Mouse (Mus musculus): ENCODE measurements around the gene Tubb3. TPM values are rescaled to one million over a fixed set of nuclear protein-coding genes. Genes with fewer than 3 reads are reported as not detected.

Tubb3 gene
- 0.23 and 0.75 TPM in 2 replicates for polyA plus RNA-seq (2015; fragmentation: Nextera tagmentation; extraction: Ambion mirVana)

DNA sequence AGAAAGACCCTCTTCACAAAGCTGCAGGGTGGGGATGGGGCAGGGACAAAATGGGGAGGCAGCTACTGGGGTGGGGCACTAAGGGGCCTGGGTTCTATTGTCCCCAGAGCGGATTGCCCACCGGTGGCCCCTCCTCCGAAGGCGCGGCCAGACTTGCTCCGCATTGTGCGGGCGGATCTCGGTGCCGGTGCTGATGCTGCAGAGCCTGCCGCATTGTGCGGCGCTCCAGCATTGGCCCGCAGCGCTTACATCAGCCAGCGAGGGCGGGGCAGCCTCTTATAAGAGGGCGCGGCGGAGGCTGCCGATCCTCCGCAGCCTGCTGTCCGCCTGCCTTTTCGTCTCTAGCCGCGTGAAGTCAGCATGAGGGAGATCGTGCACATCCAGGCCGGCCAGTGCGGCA is at the start of gene Tubb3:
Gene Tubb3, plus strand, starts transcription at position 179 of the 400 bp plus-strand sequence.
- H3K9ac ChIP-seq (ENCODE audit: low read depth, low read length), result no peak within 1 kb of the TSS
- no peak for TF ChIP-seq CTCF (IDR thresholded peaks at IDR 0.05; ENCODE audit: low read depth)
- H3K27ac ChIP-seq, result no peak within 1 kb of the TSS
- H3K27me3 ChIP-seq (ENCODE audit: insufficient read depth, low read length), result peaks cover 46% of the 10 kb centered on the region
- H3K36me3 ChIP-seq (ENCODE audit: insufficient read depth, low read length), result no peaks in the 10 kb centered on the region
- no peaks in the 10 kb centered on the region for H3K4me1 ChIP-seq (replicated peaks; ENCODE audit: insufficient read depth, low read length)
- no peaks in the 10 kb centered on the region for H3K9me3 ChIP-seq (replicated peaks; ENCODE audit: low read length)
- H3K4me3 ChIP-seq (replicated peaks; ENCODE audit: low read depth, low read length), result no peak within 1 kb of the TSS
- DNase-seq (ENCODE audit: low spot score) (peak; percentile 61), ATAC-seq (replicated peaks; ENCODE audit: low FRiP score, low read depth) (peak; percentile 30; the same call in 1 of the 2 replicates)
- WGBS, result 1% methylated on average over 26 of the region's 29 CpGs
- H3K4me2 ChIP-seq (ENCODE audit: low read length), result peak within 1 kb of the TSS; percentile 49

GRCm38 (mm10) chr8:123373403-123374238 is 37.6 kb upstream of the Tubb3 start, which contains the start of gene Tcf25:
Gene Tcf25 (plus strand): TSS chr8:123373753.
- Histone ChIP-seq H3K9ac (ENCODE audit: low read depth, low read length) (peak within 1 kb of the TSS; percentile 89), H3K4me1 (replicated peaks; ENCODE audit: insufficient read depth, low read length) (peaks cover 4% of the 10 kb centered on the region; the same call in 1 of the 2 replicates), H3K4me3 (replicated peaks; ENCODE audit: low read depth, low read length) (peak within 1 kb of the TSS; percentile 84), H3K27me3 (ENCODE audit: insufficient read depth, low read length) (no peaks in the 10 kb centered on the region), H3K36me3 (ENCODE audit: insufficient read depth, low read length) (no peaks in the 10 kb centered on the region), H3K9me3 (replicated peaks; ENCODE audit: low read length) (no peaks in the 10 kb centered on the region), H3K4me2 (ENCODE audit: low read length) (peak within 1 kb of the TSS; percentile 70), H3K27ac (peak within 1 kb of the TSS; percentile 98)
- ATAC-seq (replicated peaks; ENCODE audit: low FRiP score, low read depth) (peak; percentile 90), DNase-seq (ENCODE audit: low spot score) (peak; percentile 97)
- TF ChIP-seq CTCF (IDR thresholded peaks at IDR 0.05; ENCODE audit: low read depth), result peak; percentile 67
- under 1% methylated on average over 70 of the region's 75 CpGs for WGBS

GRCm38 (mm10) chr8:123374239-123374578 is 37.0 kb upstream of the Tubb3 start:
- Histone ChIP-seq H3K27me3 (ENCODE audit: insufficient read depth, low read length) (no peaks in the 10 kb centered on the region), H3K9me3 (replicated peaks; ENCODE audit: low read length) (no peaks in the 10 kb centered on the region), H3K9ac (ENCODE audit: low read depth, low read length) (peak overlapping the region; percentile 89), H3K4me3 (replicated peaks; ENCODE audit: low read depth, low read length) (peak overlapping the region; percentile 84), H3K36me3 (ENCODE audit: insufficient read depth, low read length) (no peaks in the 10 kb centered on the region), H3K27ac (peak overlapping the region; percentile 98), H3K4me2 (ENCODE audit: low read length) (peak overlapping the region; percentile 70), H3K4me1 (replicated peaks; ENCODE audit: insufficient read depth, low read length) (peaks cover 4% of the 10 kb centered on the region; the same call in 1 of the 2 replicates)
- DNase-seq (ENCODE audit: low spot score) (peak; percentile 95), ATAC-seq (replicated peaks; ENCODE audit: low FRiP score, low read depth) (peak; percentile 81)
- WGBS, result 0% methylated on average over 20 of the region's 20 CpGs
- TF ChIP-seq CTCF (IDR thresholded peaks at IDR 0.05; ENCODE audit: low read depth), result no peak

DNA sequence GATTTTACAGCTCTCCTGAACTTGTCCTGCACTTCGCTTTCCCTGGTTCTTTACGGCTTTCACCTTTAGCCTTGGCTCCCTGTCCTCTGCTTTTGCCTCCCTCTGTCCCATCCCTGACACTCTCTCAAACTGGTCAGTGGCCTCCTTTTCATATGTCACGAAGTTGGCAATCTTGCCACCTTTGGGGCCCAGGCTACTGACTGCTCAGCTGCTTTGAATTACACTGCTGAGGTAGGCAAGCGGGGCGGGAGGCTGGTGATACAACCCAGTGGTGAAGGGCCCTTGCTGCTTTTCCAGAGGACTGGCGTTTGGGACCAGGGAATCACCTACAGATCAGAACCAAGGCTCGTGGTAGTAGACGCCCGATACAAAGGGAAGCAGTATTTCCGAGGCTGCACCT is 35.5 kb upstream of the Tubb3 start:
- Histone ChIP-seq H3K4me3 (replicated peaks; ENCODE audit: low read depth, low read length) (no peak overlapping the region), H3K4me1 (replicated peaks; ENCODE audit: insufficient read depth, low read length) (peaks cover 4% of the 10 kb centered on the region; the same call in 1 of the 2 replicates), H3K9ac (ENCODE audit: low read depth, low read length) (no peak overlapping the region), H3K27me3 (ENCODE audit: insufficient read depth, low read length) (no peaks in the 10 kb centered on the region), H3K9me3 (replicated peaks; ENCODE audit: low read length) (no peaks in the 10 kb centered on the region), H3K36me3 (ENCODE audit: insufficient read depth, low read length) (no peaks in the 10 kb centered on the region), H3K4me2 (ENCODE audit: low read length) (no peak overlapping the region), H3K27ac (no peak overlapping the region)
- ATAC-seq (replicated peaks; ENCODE audit: low FRiP score, low read depth) (no peak), DNase-seq (ENCODE audit: low spot score) (no peak)
- no peak for TF ChIP-seq CTCF (IDR thresholded peaks at IDR 0.05; ENCODE audit: low read depth)
- WGBS, result 78% methylated on average over 10 of the region's 10 CpGs

DNA sequence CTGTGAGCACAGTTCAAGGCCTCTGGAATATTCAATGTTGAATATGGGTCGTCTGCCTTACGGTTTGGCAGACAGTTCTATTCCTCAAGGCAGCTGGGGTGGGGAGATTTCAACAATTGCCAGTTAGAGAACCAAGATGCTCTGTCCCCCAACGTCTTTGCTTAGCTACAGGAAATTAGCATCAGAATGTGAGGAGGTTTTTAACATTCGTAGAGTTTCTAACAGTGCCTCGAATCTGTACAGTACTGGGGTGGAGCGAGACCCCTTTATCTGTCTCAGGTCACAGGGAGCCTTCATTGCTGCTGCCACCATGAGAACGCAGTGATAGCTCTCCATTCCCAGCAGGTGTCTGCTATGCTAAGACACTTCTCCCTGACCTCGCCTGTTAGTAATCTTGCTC is 35.1 kb upstream of the Tubb3 start:
- peaks cover 4% of the 10 kb centered on the region; the same call in 1 of the 2 replicates for H3K4me1 ChIP-seq (replicated peaks; ENCODE audit: insufficient read depth, low read length)
- no peak for DNase-seq (ENCODE audit: low spot score)
- no peaks in the 10 kb centered on the region for H3K9me3 ChIP-seq (replicated peaks; ENCODE audit: low read length)
- H3K4me3 ChIP-seq (replicated peaks; ENCODE audit: low read depth, low read length), result no peak overlapping the region
- no peak overlapping the region for H3K9ac ChIP-seq (ENCODE audit: low read depth, low read length)
- ATAC-seq (replicated peaks; ENCODE audit: low FRiP score, low read depth), result no peak
- no peak overlapping the region for H3K4me2 ChIP-seq (ENCODE audit: low read length)
- 78% methylated on average over 8 of the region's 8 CpGs for WGBS
- TF ChIP-seq CTCF (IDR thresholded peaks at IDR 0.05; ENCODE audit: low read depth), result no peak
- no peaks in the 10 kb centered on the region for H3K36me3 ChIP-seq (ENCODE audit: insufficient read depth, low read length)
- no peak overlapping the region for H3K27ac ChIP-seq
- no peaks in the 10 kb centered on the region for H3K27me3 ChIP-seq (ENCODE audit: insufficient read depth, low read length)

DNA sequence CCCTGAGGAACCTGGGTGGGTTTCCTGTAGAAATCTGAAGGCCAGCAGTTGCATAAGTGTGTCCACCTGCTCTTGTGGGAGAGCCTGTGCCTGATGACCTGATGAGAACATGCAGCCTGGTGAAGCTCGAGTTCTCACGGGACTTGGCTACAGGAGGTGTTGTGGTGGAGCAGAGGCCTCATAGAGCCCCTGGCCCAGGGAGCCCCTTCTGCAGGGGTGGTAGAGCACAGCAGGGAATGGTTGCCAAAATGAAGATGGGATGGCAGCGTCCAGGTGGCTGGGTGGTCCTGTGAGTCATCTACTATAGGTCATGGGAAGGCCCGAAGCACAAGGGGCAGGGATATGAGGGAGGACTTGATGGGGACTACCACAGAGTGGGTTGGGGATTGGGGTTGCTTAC is 29.5 kb upstream of the Tubb3 start:
- 97% methylated on average over 4 of the region's 4 CpGs for whole genome bisulfite sequencing
- no peaks in the 10 kb centered on the region for H3K27me3 ChIP-seq (ENCODE audit: insufficient read depth, low read length)
- no peak overlapping the region for H3K4me3 ChIP-seq (replicated peaks; ENCODE audit: low read depth, low read length)
- no peak for ATAC-seq (replicated peaks; ENCODE audit: low FRiP score, low read depth)
- no peaks in the 10 kb centered on the region for H3K4me1 ChIP-seq (replicated peaks; ENCODE audit: insufficient read depth, low read length)
- peaks cover 48% of the 10 kb centered on the region for H3K36me3 ChIP-seq (ENCODE audit: insufficient read depth, low read length)
- H3K4me2 ChIP-seq (ENCODE audit: low read length), result no peak overlapping the region
- H3K27ac ChIP-seq, result no peak overlapping the region
- no peak overlapping the region for H3K9ac ChIP-seq (ENCODE audit: low read depth, low read length)
- no peak for TF ChIP-seq CTCF (IDR thresholded peaks at IDR 0.05; ENCODE audit: low read depth)
- H3K9me3 ChIP-seq (replicated peaks; ENCODE audit: low read length), result no peaks in the 10 kb centered on the region
- DNase-seq (ENCODE audit: low spot score), result no peak
